Mouse (Mus musculus) MEL (cell line): ENCODE data around the gene Acsbg1.

ENCODE experiments used
- BHLHE40 ChIP-seq: IDR thresholded peaks from 2 replicates; pipeline ENCODE4 v1.6.1; 2012; ENCODE audit warnings: low read depth, mild to moderate bottlenecking, inconsistent platforms, low read length, improper control_type of control experiment, borderline replicate concordance
- CHD1 ChIP-seq: IDR thresholded peaks from 2 replicates; pipeline ENCODE4 v1.6.1; 2012; ENCODE audit warnings: low read depth, mild to moderate bottlenecking, inconsistent platforms, low read length, improper control_type of control experiment
- CTCF ChIP-seq, 3 experiments: IDR thresholded peaks in 2 of 3; conservative IDR thresholded peaks in 1 of 3; 2 replicates each; pipeline ENCODE4 v1.5.1; 2011 to 2012; ENCODE audit warnings: low read length in 3 of 3, low read depth in 2 of 3, mild to moderate bottlenecking in 2 of 3, improper control_type of control experiment in 1 of 3, inconsistent platforms in 1 of 3, mixed read lengths in 1 of 3, moderate library complexity in 1 of 3; ENCODE audit not compliant: control insufficient read depth in 1 of 3, insufficient read depth in 1 of 3, poor library complexity in 1 of 3, severe bottlenecking in 1 of 3
- GABPA ChIP-seq: IDR thresholded peaks from 2 replicates; pipeline ENCODE4 v1.6.1; 2012; ENCODE audit warnings: low read depth, mild to moderate bottlenecking, inconsistent platforms, low read length, improper control_type of control experiment, moderate library complexity
- JUND ChIP-seq: IDR thresholded peaks from 2 replicates; pipeline ENCODE4 v1.6.1; 2011; ENCODE audit warnings: low read depth, mild to moderate bottlenecking, improper control_type of control experiment, low read length
- KAT2A ChIP-seq: conservative IDR thresholded peaks from 2 replicates; pipeline ENCODE4 v1.6.1; 2012; ENCODE audit warnings: low read depth, low read length, improper control_type of control experiment, inconsistent platforms
- MAFK ChIP-seq: IDR thresholded peaks from 2 replicates; pipeline ENCODE4 v1.6.1; 2011; ENCODE audit warnings: low read depth, mild to moderate bottlenecking, low read length, improper control_type of control experiment, borderline replicate concordance
- NRF1 ChIP-seq: IDR thresholded peaks from 2 replicates; pipeline ENCODE4 v1.6.1; 2014; ENCODE audit warnings: low read depth, mild to moderate bottlenecking, inconsistent platforms, low read length, improper control_type of control experiment, moderate library complexity; ENCODE audit not compliant: poor library complexity, insufficient read depth, severe bottlenecking
- POLR2A ChIP-seq, 2 experiments: IDR thresholded peaks; 2 replicates each; pipeline ENCODE4 v1.6.1; 2011 to 2012; ENCODE audit warnings: low read length in 2 of 2, mild to moderate bottlenecking in 2 of 2, control low read depth in 1 of 2, improper control_type of control experiment in 1 of 2, low read depth in 1 of 2, moderate library complexity in 1 of 2; ENCODE audit not compliant: control insufficient read depth in 1 of 2, insufficient read depth in 1 of 2, poor library complexity in 1 of 2
- POLR2AphosphoS2 ChIP-seq: IDR thresholded peaks from 2 replicates; pipeline ENCODE4 v1.6.1; 2011; ENCODE audit warnings: low read length, improper control_type of control experiment
- RAD21 ChIP-seq: IDR thresholded peaks from 2 replicates; pipeline ENCODE4 v1.6.1; 2011; ENCODE audit warnings: mild to moderate bottlenecking, low read depth, low read length, improper control_type of control experiment
- ZC3H11A ChIP-seq: IDR thresholded peaks from 2 replicates; pipeline ENCODE4 v1.6.1; 2012; ENCODE audit warnings: low read depth, mild to moderate bottlenecking, inconsistent platforms, low read length, improper control_type of control experiment
- ZNF384 ChIP-seq: IDR thresholded peaks from 2 replicates; pipeline ENCODE4 v1.6.1; 2012; ENCODE audit warnings: low read depth, mild to moderate bottlenecking, inconsistent platforms, low read length, improper control_type of control experiment

GRCm38 (mm10) chr9:54643179-54643578, 18.5 kb downstream of the Acsbg1 start:
- TF ChIP-seq GABPA = no peak
- no peak for TF ChIP-seq POLR2A (IDR thresholded peaks at IDR 0.05; ENCODE audit: control insufficient read depth in 1 of 2, insufficient read depth in 1 of 2, low read depth in 1 of 2, low read length in 2 of 2, poor library complexity in 1 of 2)
- no peak for TF ChIP-seq POLR2AphosphoS2
- TF ChIP-seq BHLHE40 = no peak
- no peak for TF ChIP-seq CHD1
- TF ChIP-seq ZC3H11A = no peak
- no peak for TF ChIP-seq MAFK
- no peak for TF ChIP-seq KAT2A
- no peak for TF ChIP-seq JUND
- TF ChIP-seq ZNF384 = no peak
- TF ChIP-seq CTCF (IDR thresholded peaks at IDR 0.05 in 2 of 3, conservative IDR thresholded peaks at IDR 0.05 in 1 of 3; ENCODE audit: control insufficient read depth in 1 of 3, insufficient read depth in 1 of 3, low read depth in 2 of 3, low read length in 3 of 3, poor library complexity in 1 of 3, severe bottlenecking in 1 of 3) = no peak
- TF ChIP-seq NRF1 = no peak
- no peak for TF ChIP-seq RAD21
